Mouse (Mus musculus): Measurements from ENCODE around the gene Lrig2. TPM values are rescaled to one million over a fixed set of nuclear protein-coding genes. Genes with fewer than 3 reads are reported as not detected.

The Lrig2 gene
- polyA plus RNA-seq, 1 experiment from 2014 or later: 30.9 TPM

DNA sequence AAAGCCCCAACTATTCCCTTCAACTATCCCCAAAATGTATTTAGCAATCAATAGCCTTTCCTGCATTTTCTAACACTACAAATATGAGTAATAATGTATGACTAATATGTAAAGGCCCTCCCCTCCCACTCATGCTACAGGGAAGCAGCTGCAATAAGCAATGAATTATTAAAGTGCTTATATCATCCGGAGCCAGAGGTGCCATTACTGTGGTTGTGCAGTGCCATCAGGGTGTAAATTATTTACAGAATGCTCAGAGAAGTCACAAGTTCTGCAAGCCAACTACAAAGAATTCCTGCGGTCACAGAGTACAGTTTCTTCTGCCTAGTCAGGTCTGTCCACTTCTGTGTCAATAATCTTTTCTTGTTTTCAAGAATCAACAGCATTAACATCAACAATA is 10.8 kb downstream of the Lrig2 start:
- no peak overlapping the region for H3K4me3 ChIP-seq (replicated peaks)
- H3K4me1 ChIP-seq (replicated peaks): peaks cover 13% of the 10 kb centered on the region; the same call in 1 of the 2 replicates
- no peak for ATAC-seq
- no peaks in the 10 kb centered on the region for H3K27me3 ChIP-seq
- H3K9me3 ChIP-seq: no peaks in the 10 kb centered on the region
- H3K27ac ChIP-seq: no peak overlapping the region
- no peak overlapping the region for H3K4me2 ChIP-seq (replicated peaks)
- H3K36me3 ChIP-seq: peaks cover 12% of the 10 kb centered on the region
- WGBS: 77% methylated on average over 2 of the region's 2 CpGs
- no peak overlapping the region for H3K9ac ChIP-seq (replicated peaks)

DNA sequence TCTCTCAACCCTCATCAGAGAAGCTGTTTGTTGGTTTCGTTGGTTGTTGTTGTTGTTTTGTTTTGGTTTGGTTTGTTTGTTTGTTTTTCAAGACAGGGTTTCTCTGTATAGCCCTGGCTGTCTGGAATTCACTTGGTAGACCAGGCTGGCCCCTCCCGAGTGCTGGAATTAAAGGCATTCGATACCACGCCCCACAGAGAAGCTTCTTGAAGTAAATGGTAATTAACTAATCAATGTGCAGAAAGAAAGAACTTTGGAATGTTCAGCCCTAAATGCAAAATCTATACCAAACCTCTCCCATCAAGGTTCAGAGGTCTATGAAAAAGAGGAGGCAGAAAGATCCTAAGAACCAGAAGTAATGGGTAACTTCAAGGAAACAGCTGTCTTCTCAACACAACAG is 15.5 kb downstream of the Lrig2 start:
- ATAC-seq: no peak
- Histone ChIP-seq H3K4me3 (replicated peaks) (no peak overlapping the region), H3K4me2 (replicated peaks) (no peak overlapping the region), H3K27me3 (no peaks in the 10 kb centered on the region), H3K27ac (no peak overlapping the region), H3K4me1 (replicated peaks) (0 out of 2 replicates have a peak, but pooled peaks cover 8% of the 10 kb centered on the region), H3K9ac (replicated peaks) (no peak overlapping the region), H3K36me3 (peaks cover 45% of the 10 kb centered on the region), H3K9me3 (no peaks in the 10 kb centered on the region)
- WGBS: 90% methylated on average over 4 of the region's 4 CpGs

DNA sequence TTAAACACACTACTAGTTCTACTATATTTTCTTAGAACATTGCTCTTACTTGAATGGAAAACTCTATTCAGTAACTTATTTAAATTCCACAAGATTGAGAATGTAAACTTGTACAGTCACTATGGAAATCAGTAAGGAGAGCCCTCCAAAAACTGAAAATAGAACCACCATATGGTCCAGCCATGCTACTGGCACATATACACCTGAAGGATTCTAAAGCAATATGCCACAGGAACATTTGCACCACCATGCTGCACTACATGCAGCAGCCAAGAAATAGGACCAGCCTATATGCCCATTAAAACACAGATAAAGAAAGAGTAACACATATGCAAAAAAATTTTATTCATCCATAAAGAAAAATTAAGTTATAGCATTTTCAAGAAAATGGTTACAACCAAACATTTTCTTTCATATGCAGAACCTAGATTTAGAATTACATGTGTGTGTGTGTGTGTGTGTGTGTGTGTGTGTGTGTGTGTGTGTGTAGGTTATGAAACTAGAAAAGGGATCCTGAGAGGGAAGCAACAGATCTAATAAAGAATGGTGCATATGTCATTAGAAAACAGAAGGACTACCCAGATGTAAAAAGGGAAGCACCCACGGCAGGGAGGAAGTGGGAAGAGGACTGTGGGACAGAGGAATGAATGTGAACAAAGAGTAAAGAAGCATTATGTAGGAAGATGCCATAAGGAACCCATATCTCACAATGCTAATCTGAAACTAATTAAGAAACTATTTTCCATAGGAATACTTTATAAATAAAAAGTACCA is 30.6 kb downstream of the Lrig2 start:
- H3K27ac ChIP-seq: no peak overlapping the region
- H3K9me3 ChIP-seq: no peaks in the 10 kb centered on the region
- peaks cover 41% of the 10 kb centered on the region for H3K36me3 ChIP-seq
- no peak overlapping the region for H3K9ac ChIP-seq (replicated peaks)
- ATAC-seq: no peak
- H3K4me3 ChIP-seq (replicated peaks): no peak overlapping the region
- H3K4me1 ChIP-seq (replicated peaks): no peaks in the 10 kb centered on the region
- WGBS: 82% methylated on average over 1 of the region's 1 CpGs
- H3K27me3 ChIP-seq: no peaks in the 10 kb centered on the region
- H3K4me2 ChIP-seq (replicated peaks): no peak overlapping the region

- Histone ChIP-seq H3K27ac (no peak overlapping the region), H3K27me3 (no peaks in the 10 kb centered on the region), H3K4me2 (replicated peaks) (no peak overlapping the region), H3K9me3 (no peaks in the 10 kb centered on the region), H3K4me1 (replicated peaks) (no peaks in the 10 kb centered on the region), H3K36me3 (peaks cover 39% of the 10 kb centered on the region), H3K9ac (replicated peaks) (no peak overlapping the region), H3K4me3 (replicated peaks) (no peak overlapping the region)
- ATAC-seq: no peak
- WGBS: 100% methylated on average over 1 of the region's 1 CpGs
These were observed 33.7 kb downstream of the Lrig2 start for GRCm38 (mm10) chr3:104478056-104478455.

DNA sequence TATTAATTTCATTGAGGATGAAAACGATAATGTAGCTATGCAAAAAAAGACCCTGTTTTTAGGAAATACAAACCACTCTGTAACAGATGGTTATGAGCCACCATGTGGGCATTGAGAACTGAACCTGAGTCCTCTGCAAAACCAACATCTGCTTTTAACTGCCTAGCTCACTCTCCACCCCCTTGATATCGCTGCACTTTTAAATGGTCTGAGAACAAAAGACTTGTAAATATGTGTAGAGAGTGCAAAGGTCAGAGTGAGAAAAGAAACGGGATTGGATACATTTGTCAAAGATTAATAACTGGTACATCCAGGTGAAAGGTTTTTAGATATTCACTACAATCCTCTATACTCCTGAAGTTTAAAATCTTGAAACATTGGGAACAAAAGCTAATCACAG is 42.3 kb downstream of the Lrig2 start:
- ATAC-seq: no peak
- WGBS: 77% methylated on average over 3 of the region's 3 CpGs

DNA sequence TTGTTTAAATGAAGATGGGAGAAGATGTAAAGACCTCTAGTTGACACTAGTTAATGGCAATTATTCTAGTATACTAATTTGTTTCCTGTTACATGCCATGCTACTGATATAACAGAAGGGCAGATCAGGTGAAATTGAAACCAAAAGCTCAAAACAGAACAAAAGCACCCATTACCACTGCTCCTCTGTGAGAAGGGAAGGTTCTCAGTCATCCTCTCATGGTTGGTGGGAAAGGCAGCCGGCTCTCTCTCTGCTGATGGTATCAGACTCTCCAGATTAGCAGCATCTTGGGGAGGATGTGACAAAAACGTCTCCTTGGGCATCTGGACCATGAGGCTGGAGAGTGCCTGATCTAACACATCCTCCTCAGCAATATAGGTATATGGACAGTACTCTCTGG is 50.5 kb downstream of the Lrig2 start:
- H3K9me3 ChIP-seq: no peaks in the 10 kb centered on the region
- no peaks in the 10 kb centered on the region for H3K27me3 ChIP-seq
- H3K27ac ChIP-seq: no peak overlapping the region
- H3K36me3 ChIP-seq: peaks cover 93% of the 10 kb centered on the region
- H3K4me1 ChIP-seq (replicated peaks): no peaks in the 10 kb centered on the region
- 84% methylated on average over 2 of the region's 2 CpGs for WGBS
- no peak overlapping the region for H3K4me3 ChIP-seq (replicated peaks)
- no peak overlapping the region for H3K9ac ChIP-seq (replicated peaks)
- no peak for ATAC-seq
- no peak overlapping the region for H3K4me2 ChIP-seq (replicated peaks)

More for the DNA sequence above, 42.3 kb downstream of the Lrig2 start:
- Histone ChIP-seq H3K27ac (no peak overlapping the region), H3K9ac (replicated peaks) (no peak overlapping the region), H3K9me3 (no peaks in the 10 kb centered on the region), H3K4me1 (replicated peaks) (no peaks in the 10 kb centered on the region), H3K36me3 (peaks cover 37% of the 10 kb centered on the region), H3K4me3 (replicated peaks) (no peak overlapping the region), H3K27me3 (no peaks in the 10 kb centered on the region), H3K4me2 (replicated peaks) (no peak overlapping the region)

DNA sequence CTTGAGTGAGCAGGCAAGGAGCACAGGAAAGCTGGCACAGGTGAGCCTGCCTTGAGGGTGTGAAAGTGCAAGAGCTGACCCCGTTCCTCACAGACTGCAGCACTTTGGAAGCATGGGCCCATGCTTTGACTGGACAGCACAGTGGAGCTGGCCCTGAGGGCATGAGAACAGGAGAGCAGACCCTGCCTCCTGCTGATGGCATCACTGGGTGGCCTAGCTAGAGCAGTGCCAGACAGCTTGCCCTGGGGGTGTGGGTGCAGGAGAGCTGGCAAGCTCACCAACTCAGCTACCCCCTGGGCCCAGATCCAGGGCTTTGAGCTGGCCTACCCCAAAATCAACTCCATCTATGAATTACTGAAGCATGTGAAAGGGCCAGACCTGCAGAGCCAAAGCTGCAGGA is 53.1 kb downstream of the Lrig2 start:
- no peaks in the 10 kb centered on the region for H3K9me3 ChIP-seq
- H3K4me2 ChIP-seq (replicated peaks): no peak overlapping the region
- no peaks in the 10 kb centered on the region for H3K27me3 ChIP-seq
- H3K4me3 ChIP-seq (replicated peaks): no peak overlapping the region
- no peak overlapping the region for H3K9ac ChIP-seq (replicated peaks)
- H3K27ac ChIP-seq: no peak overlapping the region
- H3K4me1 ChIP-seq (replicated peaks): no peaks in the 10 kb centered on the region
- no peak for ATAC-seq
- H3K36me3 ChIP-seq: peaks cover 91% of the 10 kb centered on the region
- 95% methylated on average over 1 of the region's 1 CpGs for WGBS

DNA sequence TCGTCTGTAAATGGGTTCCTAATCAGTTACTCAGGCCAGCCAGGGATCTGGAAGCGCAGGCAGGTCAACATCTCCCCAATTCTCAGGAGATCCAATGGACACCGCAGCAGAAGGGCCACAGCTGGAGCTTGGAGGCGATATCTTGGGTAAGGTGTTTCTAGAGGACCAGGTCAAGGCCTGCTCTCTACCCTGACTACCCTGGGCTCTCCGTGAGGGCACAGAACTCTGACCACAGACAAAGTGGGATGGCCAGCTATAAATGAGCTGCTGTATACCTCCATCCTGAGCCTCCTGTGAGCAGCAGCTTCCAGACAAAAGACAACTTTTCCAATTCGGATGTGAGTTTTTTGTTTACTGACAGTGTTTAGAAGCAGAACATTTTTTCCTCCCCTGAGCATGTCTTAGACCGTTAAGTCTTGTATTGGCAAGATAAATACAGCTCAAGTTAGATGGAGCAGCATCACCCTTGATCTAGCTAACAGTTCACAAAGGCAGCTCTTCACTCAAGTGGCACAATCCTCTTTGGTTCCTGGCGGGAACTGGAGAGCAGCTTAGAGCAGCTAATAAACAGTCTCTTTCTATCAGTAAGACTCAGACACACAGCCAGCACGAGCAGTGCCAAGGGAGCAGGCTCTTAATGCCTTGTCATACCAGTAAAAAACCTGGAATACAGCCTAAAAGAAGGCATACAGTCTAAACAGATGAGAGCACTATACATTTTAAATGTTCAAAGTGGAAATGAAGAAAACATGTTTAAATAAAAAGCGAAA is 56.0 kb downstream of the Lrig2 start:
- H3K9me3 ChIP-seq: no peaks in the 10 kb centered on the region
- no peak overlapping the region for H3K4me2 ChIP-seq (replicated peaks)
- 75% methylated on average over 10 of the region's 10 CpGs for WGBS
- ATAC-seq: no peak
- H3K4me3 ChIP-seq (replicated peaks): no peak overlapping the region
- H3K9ac ChIP-seq (replicated peaks): no peak overlapping the region
- no peaks in the 10 kb centered on the region for H3K27me3 ChIP-seq
- no peaks in the 10 kb centered on the region for H3K4me1 ChIP-seq (replicated peaks)
- no peak overlapping the region for H3K27ac ChIP-seq
- peaks cover 69% of the 10 kb centered on the region for H3K36me3 ChIP-seq

GRCm38 (mm10) chr3:104447240-104447639 is 64.5 kb downstream of the Lrig2 start:
- ATAC-seq: no peak
- H3K27ac ChIP-seq: no peak overlapping the region
- no peaks in the 10 kb centered on the region for H3K27me3 ChIP-seq
- no peak overlapping the region for H3K9ac ChIP-seq (replicated peaks)
- no peak overlapping the region for H3K4me2 ChIP-seq (replicated peaks)
- WGBS: 77% methylated on average over 2 of the region's 2 CpGs
- 0 out of 2 replicates have a peak, but pooled peaks cover 2% of the 10 kb centered on the region for H3K4me1 ChIP-seq (replicated peaks)
- H3K9me3 ChIP-seq: no peaks in the 10 kb centered on the region
- no peak overlapping the region for H3K4me3 ChIP-seq (replicated peaks)
- no peaks in the 10 kb centered on the region for H3K36me3 ChIP-seq

- no peak overlapping the region for H3K9ac ChIP-seq (replicated peaks)
- H3K4me2 ChIP-seq (replicated peaks): no peak overlapping the region
- no peak overlapping the region for H3K27ac ChIP-seq
- no peaks in the 10 kb centered on the region for H3K27me3 ChIP-seq
- H3K9me3 ChIP-seq: no peaks in the 10 kb centered on the region
- WGBS: 83% methylated on average over 6 of the region's 6 CpGs
- H3K36me3 ChIP-seq: no peaks in the 10 kb centered on the region
- no peak for ATAC-seq
- H3K4me1 ChIP-seq (replicated peaks): peaks cover 8% of the 10 kb centered on the region; the same call in 1 of the 2 replicates
- H3K4me3 ChIP-seq (replicated peaks): no peak overlapping the region
These were observed 65.0 kb downstream of the Lrig2 start for GRCm38 (mm10) chr3:104446689-104447088.

DNA sequence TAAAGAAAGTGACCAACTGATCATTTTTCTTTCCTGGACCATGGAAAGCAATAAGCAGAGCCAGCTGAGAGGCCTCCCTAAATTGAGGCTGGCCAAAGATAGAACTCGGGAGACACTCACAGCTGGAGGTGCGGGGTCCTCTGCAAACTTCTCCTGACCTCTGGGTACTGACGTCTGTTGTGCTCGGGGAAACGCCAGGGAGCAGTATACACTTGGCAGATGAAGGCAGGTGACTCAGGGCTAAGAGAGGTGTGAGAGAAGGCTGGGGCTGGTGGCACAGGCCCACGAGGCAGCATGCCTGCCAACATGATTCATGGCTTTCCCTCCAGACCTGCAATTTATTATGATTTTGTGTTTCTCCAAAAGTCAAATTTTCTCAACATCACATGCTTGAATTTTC is 66.1 kb downstream of the Lrig2 start:
- no peaks in the 10 kb centered on the region for H3K36me3 ChIP-seq
- H3K4me3 ChIP-seq (replicated peaks): no peak overlapping the region
- no peak overlapping the region for H3K27ac ChIP-seq
- H3K9ac ChIP-seq (replicated peaks): no peak overlapping the region
- no peak for ATAC-seq
- 62% methylated on average over 6 of the region's 6 CpGs for WGBS
- no peak overlapping the region for H3K4me2 ChIP-seq (replicated peaks)
- no peaks in the 10 kb centered on the region for H3K9me3 ChIP-seq
- no peaks in the 10 kb centered on the region for H3K27me3 ChIP-seq
- H3K4me1 ChIP-seq (replicated peaks): peaks cover 10% of the 10 kb centered on the region; the same call in 1 of the 2 replicates

DNA sequence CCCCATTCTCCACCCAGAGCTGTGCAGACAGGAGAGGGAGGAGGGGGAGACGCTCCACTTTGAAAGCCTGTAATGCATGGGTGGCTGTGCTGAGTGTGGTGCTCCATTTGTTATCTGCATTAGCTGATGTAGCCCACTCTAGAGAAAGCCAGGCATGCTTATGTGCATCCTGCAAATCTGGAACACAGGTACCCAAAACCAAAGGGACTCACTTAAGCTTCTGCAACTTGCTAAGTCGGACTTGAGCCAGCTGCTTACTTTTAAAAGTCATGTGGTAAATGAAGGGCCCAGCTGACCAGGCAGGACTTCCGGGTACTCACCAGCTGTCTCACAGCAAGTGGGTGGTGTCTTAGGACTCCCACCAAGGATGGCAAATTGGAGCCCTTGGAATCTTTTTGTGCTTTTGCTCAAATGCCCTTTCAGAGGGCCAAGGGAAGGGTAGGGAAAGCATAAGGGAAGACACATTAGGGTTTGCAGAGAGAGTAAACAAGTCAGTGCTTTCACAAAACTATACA is 66.7 kb downstream of the Lrig2 start:
- WGBS: 70% methylated on average over 3 of the region's 3 CpGs
- ATAC-seq: no peak
- Histone ChIP-seq H3K27ac (no peak overlapping the region), H3K4me1 (replicated peaks) (peaks cover 10% of the 10 kb centered on the region; the same call in 1 of the 2 replicates), H3K27me3 (no peaks in the 10 kb centered on the region), H3K36me3 (no peaks in the 10 kb centered on the region), H3K9me3 (no peaks in the 10 kb centered on the region), H3K4me2 (replicated peaks) (no peak overlapping the region), H3K4me3 (replicated peaks) (no peak overlapping the region), H3K9ac (replicated peaks) (no peak overlapping the region)

Data from midbrain, embryonic 13.5 days (tissue).